Mouse (Mus musculus): ENCODE data around the gene Cabs1.

Gene Cabs1

GRCm38 (mm10) chr5:87979139-87979538 lies at the start of gene Cabs1:
Gene Cabs1, plus strand, starts transcription at chr5:87979439.
- no peak for DNase-seq (ENCODE audit: low read depth, low spot score)

- DNase-seq (ENCODE audit: low read depth, low spot score) = no peak
Observed at GRCm38 (mm10) chr5:87931603-87932002, 47.6 kb upstream of the Cabs1 start.

GRCm38 (mm10) chr5:87940752-87941151 lies 38.5 kb upstream of the Cabs1 start:
- DNase-seq (ENCODE audit: low read depth, low spot score) = no peak

GRCm38 (mm10) chr5:87942515-87942914 lies 36.7 kb upstream of the Cabs1 start:
- no peak for DNase-seq (ENCODE audit: low read depth, low spot score)

GRCm38 (mm10) chr5:87951836-87952235 lies 27.4 kb upstream of the Cabs1 start:
- DNase-seq (ENCODE audit: low read depth, low spot score) = no peak

- DNase-seq (ENCODE audit: low read depth, low spot score) = no peak
Observed at GRCm38 (mm10) chr5:87969201-87969600, 10.0 kb upstream of the Cabs1 start, which contains the start of the genes 2310003L06Rik and Gm28434. Gene 2310003L06Rik, plus strand, starts transcription at chr5:87969459. Gene Gm28434, plus strand, starts transcription at chr5:87969517.

GRCm38 (mm10) chr5:87982468-87983214 lies 3.4 kb downstream of the Cabs1 start:
- DNase-seq (ENCODE audit: low read depth, low spot score) = no peak

GRCm38 (mm10) chr5:88002249-88002648 lies 23.0 kb downstream of the Cabs1 start, which contains the start of gene Smr3a:
Gene Smr3a, plus strand, starts transcription at chr5:88002549.
- no peak for DNase-seq (ENCODE audit: low read depth, low spot score)

- no peak for DNase-seq (ENCODE audit: low read depth, low spot score)
Observed at GRCm38 (mm10) chr5:88005241-88005640, 26.0 kb downstream of the Cabs1 start.

All from forelimb bud, embryonic 11.5 days (tissue).